Mouse (Mus musculus) myocyte (in vitro differentiated cells): Measurements from ENCODE around the gene Cfap69.
A peak's percentile ranks its signal among the peaks of the same experiment; 100 is the strongest.

Experiments used
- CEBPB ChIP-seq: IDR thresholded peaks from 2 replicates; pipeline ENCODE4 v1.6.1; 2011; ENCODE audit warnings: mild to moderate bottlenecking, moderate library complexity; ENCODE audit not compliant: poor library complexity, insufficient read depth, severe bottlenecking
- E2F4 ChIP-seq: IDR thresholded peaks from one replicate; pipeline ENCODE4 v1.6.1; 2011; ENCODE audit warnings: mild to moderate bottlenecking, control low read depth, moderate library complexity; ENCODE audit not compliant: insufficient read depth
- MAX ChIP-seq: IDR thresholded peaks from one replicate; pipeline ENCODE4 v1.6.1; 2011; ENCODE audit warnings: low read depth, mild to moderate bottlenecking, control low read depth
- MYOG ChIP-seq, 3 experiments: IDR thresholded peaks; one replicate each; pipeline ENCODE4 v1.6.1; 2011; ENCODE audit warnings: control low read depth in 2 of 3, low read depth in 2 of 3, mild to moderate bottlenecking in 2 of 3; ENCODE audit not compliant: insufficient read length in 2 of 3, control insufficient read depth in 1 of 3, insufficient read depth in 1 of 3
- POLR2A ChIP-seq: IDR thresholded peaks from one replicate; pipeline ENCODE4 v1.6.1; 2011; ENCODE audit warnings: low read depth, mild to moderate bottlenecking, control low read depth, moderate library complexity; ENCODE audit not compliant: insufficient read length
- POLR2AphosphoS2 ChIP-seq: IDR thresholded peaks from one replicate; pipeline ENCODE4 v1.6.1; 2011; ENCODE audit warnings: low read depth, control low read depth; ENCODE audit not compliant: insufficient read length
- REST ChIP-seq: IDR thresholded peaks from one replicate; pipeline ENCODE4 v1.6.1; 2011; ENCODE audit warnings: mild to moderate bottlenecking, control low read depth, moderate library complexity; ENCODE audit not compliant: insufficient read depth, insufficient read length
- USF1 ChIP-seq: IDR thresholded peaks from one replicate; pipeline ENCODE4 v1.6.1; 2011; ENCODE audit warnings: low read depth, mild to moderate bottlenecking, control low read depth, moderate library complexity

DNA sequence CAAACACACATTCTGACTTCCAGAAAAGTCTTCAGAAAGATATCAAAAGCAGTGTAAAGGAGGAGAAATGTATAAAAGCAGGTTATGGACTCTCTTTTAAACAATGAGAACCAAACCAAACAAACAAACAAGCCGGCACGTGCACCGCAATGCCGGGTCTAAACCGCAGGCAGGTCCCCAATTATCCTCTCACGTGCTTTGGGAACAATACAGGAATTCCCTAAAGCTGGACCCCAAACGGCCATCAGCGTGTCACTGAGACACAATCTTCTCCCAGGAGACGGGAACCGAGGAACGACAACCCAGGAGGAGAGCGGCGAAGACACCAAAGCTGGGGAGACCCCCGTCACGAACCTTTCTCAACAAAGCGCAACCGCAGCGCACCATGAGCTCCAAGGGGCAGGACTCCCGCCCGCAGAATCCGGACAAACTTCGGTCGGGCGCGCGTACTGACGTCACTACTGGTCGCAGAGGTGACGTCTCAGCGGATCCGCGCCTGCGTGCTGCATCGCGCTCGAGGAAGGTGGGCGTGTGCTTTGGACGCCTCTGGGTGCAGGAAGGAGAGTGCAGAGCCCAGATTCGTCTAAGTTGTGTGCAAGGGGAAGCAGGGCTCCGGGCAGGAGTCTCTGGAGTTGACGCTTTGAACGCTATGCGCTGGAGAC, 104.8 kb downstream of the Cfap69 start, which contains the start of gene Gtpbp10:
- TF ChIP-seq CEBPB, result no peak
- TF ChIP-seq MAX, result no peak
- no peak for TF ChIP-seq USF1
- TF ChIP-seq E2F4, result peak; percentile 19
- TF ChIP-seq POLR2A, result peak; percentile 82
- no peak for TF ChIP-seq REST
- TF ChIP-seq MYOG (IDR thresholded peaks at IDR 0.05; ENCODE audit: control insufficient read depth in 1 of 3, insufficient read depth in 1 of 3, insufficient read length in 2 of 3, low read depth in 2 of 3), result no peak
- peak; percentile 64 for TF ChIP-seq POLR2AphosphoS2
